Mouse (Mus musculus) G1E (cell line): Measurements from ENCODE around the gene Ctbs. TPM values are rescaled to one million over a fixed set of nuclear protein-coding genes. Genes with fewer than 3 reads are reported as not detected.
A peak's percentile ranks its signal among the peaks of the same experiment; 100 is the strongest.
"Not testable (repeated sequence)": the region's sequence is repeated elsewhere in the genome, so short reads cannot be mapped to it uniquely, and the experiment has no call there.

ENCODE experiments used
- ATAC-seq: 2 replicates; pipeline ENCODE4 v1.8.0; 2016; ENCODE audit warnings: mild to moderate bottlenecking; ENCODE audit not compliant: insufficient number of reproducible peaks, poor library complexity, low FRiP score, severe bottlenecking; ENCODE audit errors: extremely low read depth
- DNase-seq: peaks from one replicate; pipeline ENCODE4 v3.0.0; 2012; ENCODE audit warnings: low spot score
- H3K27me3 ChIP-seq: 2 replicates; pipeline ENCODE4 v1.6.1; 2012; ENCODE audit warnings: mild to moderate bottlenecking, low read length, inconsistent platforms; ENCODE audit not compliant: insufficient read depth
- H3K36me3 ChIP-seq: replicated peaks from 2 replicates; pipeline ENCODE3; 2012; ENCODE audit warnings: mild to moderate bottlenecking, inconsistent platforms
- H3K4me1 ChIP-seq: 2 replicates; pipeline ENCODE4 v1.6.1; 2012; ENCODE audit warnings: low read depth, low read length, inconsistent platforms, mixed read lengths; ENCODE audit not compliant: insufficient read depth
- H3K4me3 ChIP-seq: 2 replicates; pipeline ENCODE4 v1.5.1; 2012; ENCODE audit warnings: low read depth, mild to moderate bottlenecking, inconsistent platforms, low read length, moderate library complexity, mixed read lengths
- H3K9me3 ChIP-seq: replicated peaks from 2 replicates; pipeline ENCODE4 v1.6.1; 2012; ENCODE audit warnings: inconsistent platforms
- CTCF ChIP-seq: IDR thresholded peaks from 2 replicates; pipeline ENCODE4 v1.5.1; 2012; ENCODE audit warnings: low read depth, low read length, inconsistent platforms, mixed read lengths
- GATA1 ChIP-seq: IDR thresholded peaks from 2 replicates; pipeline ENCODE4 v1.6.1; 2012; ENCODE audit warnings: borderline replicate concordance, low read length, inconsistent platforms, mixed read lengths
- GATA2 ChIP-seq: IDR thresholded peaks from 2 replicates; pipeline ENCODE4 v1.6.1; 2012; ENCODE audit warnings: low read depth, low read length, inconsistent platforms, borderline replicate concordance
- POLR2AphosphoS5 ChIP-seq: IDR thresholded peaks from 2 replicates; pipeline ENCODE4 v1.6.1; 2012; ENCODE audit warnings: low read depth, low read length, inconsistent platforms; ENCODE audit not compliant: insufficient replicate concordance
- TAL1 ChIP-seq: conservative IDR thresholded peaks from 2 replicates; pipeline ENCODE4 v1.6.1; 2012; ENCODE audit warnings: low read depth, low read length, inconsistent platforms, mixed read lengths
- polyA plus RNA-seq: library from polyadenylated mRNA; stranded (reverse); fragments of >175 nt; gene quantifications from 2 replicates; pipeline ENCODE4 v1.2.3, GENCODE M21; 2012
- total RNA-seq, 2 experiments: library from RNA; stranded (forward) in 1 of 2; stranded (reverse) in 1 of 2; fragments of 200-1000 nt in 1 of 2; fragments of >200 nt in 1 of 2; fragmentation: Nextera tagmentation in 1 of 2; gene quantifications; 2 replicates each; pipeline ENCODE4 v1.2.3; 2014 to 2017

Ctbs gene
- total and polyA plus RNA-seq, 3 experiments = 14.7 to 40.9 (median 20.5) TPM

GRCm38 (mm10) chr3:146424306-146424900 is 25.2 kb upstream of the Ctbs start:
- Histone ChIP-seq H3K4me1 (peaks cover 13% of the 10 kb centered on the region), H3K27me3 (no peaks in the 10 kb centered on the region), H3K4me3 (no peak overlapping the region), H3K9me3 (no peaks in the 10 kb centered on the region), H3K36me3 (peaks cover 91% of the 10 kb centered on the region)
- TF ChIP-seq GATA1 = no peak
- no peak for TF ChIP-seq CTCF
- TF ChIP-seq POLR2AphosphoS5 = no peak
- no peak for TF ChIP-seq TAL1
- TF ChIP-seq GATA2 = no peak
- no peak for DNase-seq
- ATAC-seq = no peak

- TF ChIP-seq POLR2AphosphoS5 (no peak), GATA2 (no peak)
- no peak for ATAC-seq
- H3K9me3 ChIP-seq = no peaks in the 10 kb centered on the region
These were observed 23.7 kb upstream of the Ctbs start for GRCm38 (mm10) chr3:146425902-146426301.

GRCm38 (mm10) chr3:146426489-146426888 is 23.1 kb upstream of the Ctbs start:
- Histone ChIP-seq H3K36me3 (peaks cover 90% of the 10 kb centered on the region), H3K4me1 (peaks cover 13% of the 10 kb centered on the region)
- no peak for ATAC-seq

More at GRCm38 (mm10) chr3:146425902-146426301, 23.7 kb upstream of the Ctbs start:
- DNase-seq = no peak
- H3K36me3 ChIP-seq = peaks cover 90% of the 10 kb centered on the region
- H3K4me1 ChIP-seq = peaks cover 8% of the 10 kb centered on the region
- no peaks in the 10 kb centered on the region for H3K27me3 ChIP-seq
- no peak overlapping the region for H3K4me3 ChIP-seq

GRCm38 (mm10) chr3:146433063-146433462 is 16.5 kb upstream of the Ctbs start:
- not testable (repeated sequence) for DNase-seq, H3K9me3 ChIP-seq, H3K4me3 ChIP-seq, H3K27me3 ChIP-seq
- Histone ChIP-seq H3K4me1 (peaks cover 16% of the 10 kb centered on the region; the same call in 1 of the 2 replicates), H3K36me3 (peaks cover 98% of the 10 kb centered on the region)
- ATAC-seq = peak; percentile 45; the same call in 1 of the 2 replicates

More at GRCm38 (mm10) chr3:146426489-146426888, 23.1 kb upstream of the Ctbs start:
- no peaks in the 10 kb centered on the region for H3K27me3 ChIP-seq
- no peak overlapping the region for H3K4me3 ChIP-seq
- DNase-seq = no peak
- no peaks in the 10 kb centered on the region for H3K9me3 ChIP-seq
- TF ChIP-seq CTCF = no peak
- no peak for TF ChIP-seq GATA1
- TF ChIP-seq TAL1 = no peak
- no peak for TF ChIP-seq GATA2
- no peak for TF ChIP-seq POLR2AphosphoS5

GRCm38 (mm10) chr3:146433681-146434350 is 15.8 kb upstream of the Ctbs start:
- Histone ChIP-seq H3K36me3 (peaks cover 98% of the 10 kb centered on the region), H3K4me1 (peaks cover 16% of the 10 kb centered on the region; the same call in 1 of the 2 replicates), H3K4me3 (no peak overlapping the region), H3K9me3 (no peaks in the 10 kb centered on the region), H3K27me3 (no peaks in the 10 kb centered on the region)
- TF ChIP-seq TAL1 (no peak), GATA2 (no peak), CTCF (no peak), POLR2AphosphoS5 (no peak), GATA1 (no peak)
- no peak for ATAC-seq
- DNase-seq = no peak

GRCm38 (mm10) chr3:146434686-146435085 is 14.9 kb upstream of the Ctbs start:
- H3K36me3 ChIP-seq = peaks cover 93% of the 10 kb centered on the region

More at GRCm38 (mm10) chr3:146434686-146435085, 14.9 kb upstream of the Ctbs start:
- DNase-seq (no peak), ATAC-seq (no peak)
- Histone ChIP-seq H3K4me3 (no peak overlapping the region), H3K9me3 (no peaks in the 10 kb centered on the region), H3K4me1 (peaks cover 16% of the 10 kb centered on the region; the same call in 1 of the 2 replicates), H3K27me3 (no peaks in the 10 kb centered on the region)
- TF ChIP-seq CTCF (no peak), TAL1 (no peak), GATA1 (no peak), POLR2AphosphoS5 (no peak), GATA2 (no peak)
